Mouse (Mus musculus): ENCODE measurements around the gene Hist1h2bf.
A peak's percentile ranks its signal among the peaks of the same experiment; 100 is the strongest.
"Not testable (repeated sequence)": the region's sequence is repeated elsewhere in the genome, so short reads cannot be mapped to it uniquely, and the experiment has no call there.

Hist1h2bf gene

DNA sequence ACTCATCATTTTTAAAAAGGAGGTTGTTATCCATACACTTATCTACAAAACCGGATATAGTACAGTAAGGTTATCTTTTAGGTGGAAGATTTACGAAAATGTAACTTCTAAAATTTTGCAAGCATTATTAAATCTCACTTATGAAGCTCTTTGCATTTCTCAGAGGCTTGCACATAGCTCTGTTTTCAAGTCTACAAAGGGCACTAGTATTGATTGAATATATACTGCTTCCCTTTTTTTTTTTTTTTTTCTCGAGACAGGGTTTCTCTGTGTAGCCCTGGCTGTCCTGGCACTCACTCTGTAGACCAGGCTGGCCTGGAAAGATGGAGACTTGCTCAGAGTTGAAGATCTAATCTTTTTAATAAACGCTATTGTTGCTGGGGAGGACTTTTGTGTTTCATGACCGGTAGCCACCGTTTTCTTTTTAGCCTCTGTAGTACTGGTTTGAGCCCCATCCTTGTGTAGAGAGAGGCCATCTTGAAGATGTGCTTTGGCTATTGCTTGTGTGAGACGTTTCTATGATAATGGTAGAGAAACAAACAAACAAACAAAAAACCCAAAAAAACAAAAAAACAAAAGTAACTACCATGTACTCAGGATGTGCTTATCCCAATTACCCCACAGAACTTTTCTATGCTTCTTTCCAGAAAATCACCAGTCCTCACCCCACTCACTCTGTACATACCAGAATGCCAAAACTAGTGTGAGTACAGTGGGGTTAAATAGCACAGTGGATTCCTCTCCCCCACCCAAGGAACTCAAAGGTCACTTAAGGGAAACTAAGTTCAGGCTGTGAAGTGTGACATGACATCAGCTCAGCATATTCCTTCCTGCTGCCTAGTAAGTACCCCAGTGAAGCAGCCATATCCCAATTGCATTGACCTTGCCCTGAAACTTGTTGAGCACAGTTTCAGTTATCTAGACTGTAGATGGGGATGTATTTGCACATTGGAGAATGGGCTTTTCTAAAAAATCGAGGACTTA lies 21.8 kb downstream of the Hist1h2bf start:
- ATAC-seq (ENCODE audit: insufficient number of reproducible peaks, low FRiP score, low TSS enrichment): no peak

DNA sequence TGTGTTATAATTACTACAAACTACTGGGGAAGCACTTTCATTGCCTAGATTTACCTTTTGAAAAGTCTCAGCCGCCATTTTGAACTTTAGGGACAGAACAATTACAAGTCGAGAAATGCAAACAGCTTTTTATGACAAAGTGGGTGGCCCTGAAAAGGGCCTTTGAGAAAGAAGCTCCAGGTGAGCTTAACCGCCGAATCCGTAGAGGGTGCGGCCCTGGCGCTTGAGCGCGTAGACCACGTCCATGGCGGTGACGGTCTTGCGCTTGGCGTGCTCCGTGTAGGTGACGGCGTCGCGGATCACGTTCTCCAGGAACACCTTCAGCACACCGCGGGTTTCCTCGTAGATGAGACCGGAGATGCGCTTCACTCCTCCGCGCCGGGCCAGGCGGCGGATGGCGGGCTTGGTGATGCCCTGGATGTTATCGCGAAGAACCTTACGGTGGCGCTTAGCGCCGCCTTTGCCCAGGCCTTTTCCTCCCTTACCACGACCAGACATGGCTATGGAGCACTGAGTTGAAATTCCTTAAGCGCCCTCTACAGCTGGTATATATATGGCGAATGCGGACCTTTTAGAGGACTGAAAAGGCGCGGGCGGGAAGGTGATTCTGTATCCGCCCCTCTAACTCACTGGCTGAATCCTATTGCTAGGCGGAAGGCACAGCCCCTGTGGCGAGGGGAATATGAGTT lies 22.7 kb downstream of the Hist1h2bf start, which contains the start of gene Hist1h4f:
TSS of gene Hist1h4f (minus strand) at position 503 of the 689 bp plus-strand sequence.
- ATAC-seq (ENCODE audit: insufficient number of reproducible peaks, low FRiP score, low TSS enrichment): peak; percentile 91

GRCm38 (mm10) chr13:23550761-23551145 lies 23.2 kb downstream of the Hist1h2bf start:
- ATAC-seq (ENCODE audit: insufficient number of reproducible peaks, low FRiP score, low TSS enrichment): no peak

DNA sequence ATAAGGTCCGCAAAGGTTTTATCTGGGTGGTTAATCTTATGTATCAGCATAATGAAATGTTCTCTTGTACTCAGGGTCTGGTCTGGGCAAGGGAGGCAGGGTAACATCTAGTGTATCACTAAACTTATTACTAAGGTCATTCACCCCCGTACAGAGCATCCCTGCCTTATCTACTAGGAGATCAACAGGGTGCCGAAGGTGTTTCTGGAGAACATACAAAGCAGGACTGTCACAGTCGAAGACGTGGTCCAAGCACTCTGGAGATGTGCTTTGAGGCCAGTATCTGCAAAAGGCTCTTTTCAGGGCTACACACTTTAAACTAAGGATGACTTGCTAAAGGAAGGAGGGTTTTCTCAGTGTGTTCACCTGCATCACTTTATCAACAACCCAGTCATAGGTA lies 27.3 kb downstream of the Hist1h2bf start:
- ATAC-seq (ENCODE audit: insufficient number of reproducible peaks, low FRiP score, low TSS enrichment): no peak

- 0 out of 2 replicates have a peak, but pooled peaks have one; percentile 40 for ATAC-seq (ENCODE audit: insufficient number of reproducible peaks, low FRiP score, low TSS enrichment)
Observed at GRCm38 (mm10) chr13:23544787-23545120, 29.2 kb downstream of the Hist1h2bf start.

DNA sequence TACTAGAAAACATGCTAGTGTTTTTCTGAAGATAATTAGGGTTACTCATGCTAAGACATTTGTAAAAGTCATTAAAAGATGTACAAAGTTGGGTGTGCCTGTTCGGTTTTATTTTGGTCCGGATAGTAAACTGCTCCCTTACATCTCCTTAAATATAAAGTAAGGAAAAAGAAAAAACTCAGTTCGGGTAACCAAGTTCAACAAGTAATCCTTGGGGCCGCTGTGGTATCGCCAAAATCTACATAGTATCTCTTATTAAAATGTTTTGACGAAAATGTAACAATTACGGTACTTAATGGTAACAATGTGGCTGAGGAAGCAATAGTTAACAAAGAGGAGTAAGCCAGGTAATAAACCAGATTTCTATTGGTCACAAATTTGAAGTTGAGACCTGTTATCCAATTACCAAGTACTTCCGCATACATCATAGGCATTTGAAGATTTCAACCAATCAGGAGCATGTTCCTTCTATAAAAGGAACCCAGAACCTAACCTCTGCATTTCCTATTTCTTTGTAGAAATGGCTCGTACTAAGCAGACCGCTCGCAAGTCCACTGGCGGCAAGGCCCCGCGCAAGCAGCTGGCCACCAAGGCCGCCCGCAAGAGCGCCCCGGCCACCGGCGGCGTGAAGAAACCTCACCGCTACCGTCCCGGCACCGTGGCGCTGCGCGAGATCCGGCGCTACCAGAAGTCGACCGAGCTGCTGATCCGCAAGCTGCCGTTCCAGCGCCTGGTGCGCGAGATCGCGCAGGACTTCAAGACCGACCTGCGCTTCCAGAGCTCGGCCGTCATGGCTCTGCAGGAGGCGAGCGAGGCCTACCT lies 29.8 kb downstream of the Hist1h2bf start, which contains the start of gene Hist1h3f:
TSS of gene Hist1h3f (plus strand) at position 88 of the 822 bp plus-strand sequence.
- peak; percentile 99 for ATAC-seq (ENCODE audit: insufficient number of reproducible peaks, low FRiP score, low TSS enrichment)

- peak; percentile 93 for ATAC-seq (ENCODE audit: insufficient number of reproducible peaks, low FRiP score, low TSS enrichment)
Observed at GRCm38 (mm10) chr13:23542999-23543607, 30.9 kb downstream of the Hist1h2bf start, which contains the start of gene Hist1h2bh. TSS of gene Hist1h2bh (minus strand) at chr13:23543392.

DNA sequence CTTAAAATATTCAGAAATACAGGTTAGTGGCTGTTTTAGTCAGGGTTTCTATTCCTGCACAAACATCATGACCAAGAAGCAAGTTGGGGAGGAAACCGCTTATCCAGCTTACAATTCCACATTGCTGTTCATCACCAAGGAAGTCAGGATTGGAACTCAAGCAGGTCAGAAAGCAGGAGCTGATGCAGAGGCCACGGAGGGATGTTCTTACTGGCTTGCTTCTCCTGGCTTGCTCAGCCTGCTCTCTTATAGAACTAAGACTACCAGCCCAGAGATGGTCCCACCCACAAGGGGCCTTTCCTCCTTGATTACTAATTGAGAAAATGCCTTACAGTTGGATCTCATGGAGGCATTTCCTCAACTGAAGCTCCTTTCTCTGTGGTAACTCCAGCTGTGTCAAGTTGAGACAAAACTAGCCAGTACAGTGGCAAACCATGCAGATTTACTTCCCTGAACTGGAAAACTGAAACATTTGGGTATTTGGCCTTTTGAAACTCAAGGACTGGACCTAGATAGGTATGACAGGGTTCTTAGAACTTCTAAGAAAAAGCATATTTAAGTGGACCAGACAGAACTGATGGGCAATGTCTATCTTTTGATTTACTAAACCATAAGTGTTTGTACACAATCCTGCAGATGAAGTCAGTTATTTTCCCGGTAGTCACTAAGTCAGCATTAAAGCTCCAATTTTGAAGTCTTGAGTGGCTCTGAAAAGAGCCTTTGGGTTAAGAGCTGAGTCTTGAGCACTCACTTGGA lies 31.6 kb downstream of the Hist1h2bf start:
- ATAC-seq (ENCODE audit: insufficient number of reproducible peaks, low FRiP score, low TSS enrichment): not testable (repeated sequence)

GRCm38 (mm10) chr13:23541497-23541896 lies 32.5 kb downstream of the Hist1h2bf start:
- ATAC-seq (ENCODE audit: insufficient number of reproducible peaks, low FRiP score, low TSS enrichment): no peak

- not testable (repeated sequence) for ATAC-seq (ENCODE audit: insufficient number of reproducible peaks, low FRiP score, low TSS enrichment)
Observed at GRCm38 (mm10) chr13:23539821-23540220, 34.2 kb downstream of the Hist1h2bf start.

- ATAC-seq (ENCODE audit: insufficient number of reproducible peaks, low FRiP score, low TSS enrichment): no peak
Observed at GRCm38 (mm10) chr13:23538249-23538648, 35.7 kb downstream of the Hist1h2bf start.

- no peak for ATAC-seq (ENCODE audit: insufficient number of reproducible peaks, low FRiP score, low TSS enrichment)
Observed at GRCm38 (mm10) chr13:23537006-23537710, 36.8 kb downstream of the Hist1h2bf start.

DNA sequence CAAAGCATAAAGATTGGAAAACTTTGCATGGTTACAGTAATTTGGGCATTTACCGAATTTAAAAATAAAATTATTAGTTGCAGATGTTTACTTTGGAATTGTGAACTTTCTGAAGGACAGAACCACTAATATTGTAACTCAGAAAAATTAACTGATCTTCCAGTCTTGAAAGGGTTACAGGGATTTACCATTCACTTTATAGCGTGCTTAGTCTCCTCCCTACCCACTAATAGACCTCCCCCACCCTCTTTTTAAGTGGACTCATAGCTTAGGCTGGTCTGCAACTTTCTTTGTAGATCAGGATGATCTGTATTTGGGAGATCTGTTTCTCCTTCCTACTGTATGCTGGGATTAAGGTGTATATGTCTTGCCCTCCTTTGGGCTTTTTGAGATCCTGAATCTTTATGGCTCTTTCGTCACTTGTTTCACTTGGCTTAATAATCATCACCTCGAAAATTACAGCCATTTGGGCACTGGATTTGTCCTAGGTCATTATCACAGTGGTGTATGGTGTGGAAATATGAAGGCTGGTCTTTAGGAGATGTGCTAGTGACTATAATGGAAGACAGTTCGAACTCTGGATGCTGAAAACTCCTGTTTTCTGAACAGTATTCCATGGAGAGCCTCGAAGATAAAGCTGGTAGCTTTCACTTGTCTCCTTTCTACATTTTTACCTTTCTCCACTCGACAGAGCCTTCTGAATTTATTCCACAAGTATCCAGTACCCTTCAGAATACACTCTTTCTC lies 37.7 kb downstream of the Hist1h2bf start:
- no peak for ATAC-seq (ENCODE audit: insufficient number of reproducible peaks, low FRiP score, low TSS enrichment)

DNA sequence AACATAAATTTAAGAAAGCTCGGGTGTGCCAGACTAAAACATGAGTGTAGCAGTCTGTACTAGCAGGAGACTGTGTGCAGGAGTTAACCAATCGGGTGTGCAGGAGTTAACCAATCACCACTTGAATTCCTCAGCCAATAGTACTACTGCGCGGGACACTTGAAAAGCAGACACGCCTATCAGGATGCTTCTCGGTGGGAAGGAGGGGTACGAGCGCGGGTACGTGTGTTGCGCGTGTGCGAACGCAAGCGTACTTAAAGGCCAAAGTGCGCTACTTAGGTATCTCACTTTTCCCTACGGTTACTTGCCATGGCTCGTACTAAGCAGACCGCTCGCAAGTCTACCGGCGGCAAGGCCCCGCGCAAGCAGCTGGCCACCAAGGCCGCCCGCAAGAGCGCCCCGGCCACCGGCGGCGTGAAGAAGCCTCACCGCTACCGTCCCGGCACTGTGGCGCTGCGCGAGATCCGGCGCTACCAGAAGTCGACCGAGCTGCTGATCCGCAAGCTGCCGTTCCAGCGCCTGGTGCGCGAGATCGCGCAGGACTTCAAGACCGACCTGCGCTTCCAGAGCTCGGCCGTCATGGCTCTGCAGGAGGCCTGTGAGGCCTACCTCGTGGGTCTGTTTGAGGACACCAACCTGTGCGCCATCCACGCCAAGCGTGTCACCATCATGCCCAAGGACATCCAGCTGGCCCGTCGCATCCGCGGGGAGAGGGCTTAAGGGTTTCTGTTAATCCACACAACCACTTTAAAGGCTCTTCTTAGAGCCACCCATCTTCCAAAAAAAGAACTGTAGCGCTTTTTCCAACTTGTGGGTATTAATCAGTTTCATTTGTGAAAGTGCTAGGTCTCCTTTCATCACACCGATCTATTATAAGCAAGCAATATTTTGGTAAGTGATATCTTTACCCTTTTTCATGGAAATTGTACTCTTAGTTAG lies 38.6 kb downstream of the Hist1h2bf start, which contains the start of gene Hist1h3g:
TSS of gene Hist1h3g (plus strand) at position 286 of the 939 bp plus-strand sequence.
- ATAC-seq (ENCODE audit: insufficient number of reproducible peaks, low FRiP score, low TSS enrichment): peak; percentile 87

GRCm38 (mm10) chr13:23534368-23535131 lies 39.4 kb downstream of the Hist1h2bf start:
- no peak for ATAC-seq (ENCODE audit: insufficient number of reproducible peaks, low FRiP score, low TSS enrichment)

Data from cerebellum, adult (tissue).